Mouse (Mus musculus) forebrain, embryonic 16.5 days (tissue): ENCODE measurements at regions not wholly inside any gene's neighbourhood (a gene's known extent, or its start where the extent isn't known, plus 50 kb on each side); places are given as distances from the start of the nearest gene placed in this dataset.

Experiments
- ATAC-seq: fragments of 200-750 bp; cut with Nextera tagmentation; 2 replicates; pipeline ENCODE4 v1.8.0; 2017; ENCODE audit warnings: mild to moderate bottlenecking, moderate library complexity
- H3K27ac ChIP-seq: fragments of 300-500 bp; sonication (generic); 2 replicates; pipeline ENCODE4 v1.5.1; 2014; ENCODE audit warnings: low read length, control low read depth
- H3K27me3 ChIP-seq: fragments of 300-500 bp; sonication (generic); replicated peaks from 2 replicates; pipeline ENCODE4 v1.6.1; 2014; ENCODE audit warnings: low read length; ENCODE audit not compliant: control insufficient read depth, insufficient read depth
- H3K36me3 ChIP-seq: fragments of 300-500 bp; sonication (generic); 2 replicates; pipeline ENCODE4 v1.6.1; 2014; ENCODE audit not compliant: control insufficient read depth, insufficient read depth
- H3K4me1 ChIP-seq: fragments of 300-500 bp; sonication (generic); replicated peaks from 2 replicates; pipeline ENCODE4 v1.6.1; 2014; ENCODE audit warnings: low read length; ENCODE audit not compliant: control insufficient read depth, insufficient read depth
- H3K4me2 ChIP-seq: fragments of 300-500 bp; sonication (generic); 2 replicates; pipeline ENCODE4 v1.6.1; 2014; ENCODE audit warnings: mild to moderate bottlenecking, low read length, control low read depth
- H3K4me3 ChIP-seq: fragments of 300-500 bp; sonication (generic); replicated peaks from 2 replicates; pipeline ENCODE4 v1.5.1; 2014; ENCODE audit warnings: mild to moderate bottlenecking, low read length, control low read depth
- H3K9ac ChIP-seq: fragments of 300-500 bp; sonication (generic); replicated peaks from 2 replicates; pipeline ENCODE4 v1.6.1; 2014; ENCODE audit warnings: low read depth, low read length, control low read depth
- H3K9me3 ChIP-seq: fragments of 300-500 bp; sonication (generic); 2 replicates; pipeline ENCODE4 v1.6.1; 2016; ENCODE audit warnings: low read length; ENCODE audit not compliant: control insufficient read depth
- WGBS: fragments of 180-500 bp; shearing (Covaris S2); extraction: QIAGEN DNeasy Blood & Tissue Kit; methylation state at CpG from one replicate; pipeline ENCODE4 v1.1.7; 2014; 5-methylcytosine and 5-hydroxymethylcytosine counted together

- no peak overlapping the region for H3K4me2 ChIP-seq
- H3K4me1 ChIP-seq = no peaks in the 10 kb centered on the region
- H3K27ac ChIP-seq = no peak overlapping the region
- ATAC-seq = no peak
- no peaks in the 10 kb centered on the region for H3K27me3 ChIP-seq
- no peaks in the 10 kb centered on the region for H3K9me3 ChIP-seq
- WGBS = 44% methylated on average over 16 of the region's 16 CpGs
- no peak overlapping the region for H3K4me3 ChIP-seq
- no peaks in the 10 kb centered on the region for H3K36me3 ChIP-seq
- H3K9ac ChIP-seq = no peak overlapping the region
Observed at GRCm38 (mm10) chr3:131893061-131893804, 191.9 kb upstream of the Dkk2 start.

GRCm38 (mm10) chr3:131895057-131895456 is 190.0 kb upstream of the Dkk2 start:
- no peak overlapping the region for H3K4me2 ChIP-seq
- WGBS = 73% methylated on average over 1 of the region's 1 CpGs
- no peaks in the 10 kb centered on the region for H3K9me3 ChIP-seq
- ATAC-seq = no peak
- no peaks in the 10 kb centered on the region for H3K27me3 ChIP-seq
- H3K27ac ChIP-seq = no peak overlapping the region
- H3K36me3 ChIP-seq = no peaks in the 10 kb centered on the region
- H3K4me3 ChIP-seq = no peak overlapping the region
- no peak overlapping the region for H3K9ac ChIP-seq
- H3K4me1 ChIP-seq = no peaks in the 10 kb centered on the region

- H3K9me3 ChIP-seq = no peaks in the 10 kb centered on the region
- no peak for ATAC-seq
- WGBS = 93% methylated on average over 6 of the region's 6 CpGs
- no peak overlapping the region for H3K4me3 ChIP-seq
- H3K4me2 ChIP-seq = no peak overlapping the region
- no peak overlapping the region for H3K9ac ChIP-seq
- no peaks in the 10 kb centered on the region for H3K27me3 ChIP-seq
- H3K36me3 ChIP-seq = no peaks in the 10 kb centered on the region
- no peak overlapping the region for H3K27ac ChIP-seq
- no peaks in the 10 kb centered on the region for H3K4me1 ChIP-seq
Observed at GRCm38 (mm10) chr3:131913534-131913933, 171.6 kb upstream of the Dkk2 start.

- WGBS = 80% methylated on average over 3 of the region's 3 CpGs
- H3K4me1 ChIP-seq = no peaks in the 10 kb centered on the region
- H3K4me2 ChIP-seq = no peak overlapping the region
Observed at GRCm38 (mm10) chr3:131914372-131914771, 170.7 kb upstream of the Dkk2 start.

GRCm38 (mm10) chr3:131914997-131915396 is 170.1 kb upstream of the Dkk2 start:
- no peak overlapping the region for H3K4me2 ChIP-seq
- H3K27me3 ChIP-seq = no peaks in the 10 kb centered on the region
- H3K36me3 ChIP-seq = no peaks in the 10 kb centered on the region
- H3K9me3 ChIP-seq = no peaks in the 10 kb centered on the region
- WGBS = 77% methylated on average over 7 of the region's 7 CpGs
- H3K4me1 ChIP-seq = no peaks in the 10 kb centered on the region
- H3K4me3 ChIP-seq = no peak overlapping the region
- no peak for ATAC-seq
- H3K9ac ChIP-seq = no peak overlapping the region
- no peak overlapping the region for H3K27ac ChIP-seq

More at GRCm38 (mm10) chr3:131914372-131914771, 170.7 kb upstream of the Dkk2 start:
- Histone ChIP-seq H3K9me3 (no peaks in the 10 kb centered on the region), H3K36me3 (no peaks in the 10 kb centered on the region), H3K27me3 (no peaks in the 10 kb centered on the region), H3K9ac (no peak overlapping the region), H3K27ac (no peak overlapping the region), H3K4me3 (no peak overlapping the region)
- ATAC-seq = no peak

- Histone ChIP-seq H3K9ac (no peak overlapping the region), H3K36me3 (no peaks in the 10 kb centered on the region), H3K9me3 (no peaks in the 10 kb centered on the region), H3K27me3 (no peaks in the 10 kb centered on the region), H3K4me3 (no peak overlapping the region), H3K27ac (no peak overlapping the region), H3K4me2 (no peak overlapping the region), H3K4me1 (no peaks in the 10 kb centered on the region; the same call in 1 of the 2 replicates)
- 69% methylated on average over 13 of the region's 13 CpGs for WGBS
- peak; percentile 49 for ATAC-seq
Observed at GRCm38 (mm10) chr3:131917734-131918534, 167.2 kb upstream of the Dkk2 start.

GRCm38 (mm10) chr3:131919476-131919875 is 165.6 kb upstream of the Dkk2 start:
- Histone ChIP-seq H3K9me3 (no peaks in the 10 kb centered on the region), H3K9ac (no peak overlapping the region), H3K4me2 (0 out of 2 replicates have a peak overlapping the region, but pooled peaks have one; percentile 13), H3K27me3 (no peaks in the 10 kb centered on the region), H3K4me1 (no peaks in the 10 kb centered on the region; the same call in 1 of the 2 replicates), H3K27ac (no peak overlapping the region), H3K36me3 (no peaks in the 10 kb centered on the region), H3K4me3 (no peak overlapping the region)
- ATAC-seq = peak; percentile 75
- 68% methylated on average over 12 of the region's 12 CpGs for WGBS

- WGBS = 93% methylated on average over 6 of the region's 6 CpGs
- Histone ChIP-seq H3K4me3 (no peak overlapping the region), H3K4me1 (no peaks in the 10 kb centered on the region; the same call in 1 of the 2 replicates), H3K9ac (no peak overlapping the region), H3K27ac (no peak overlapping the region), H3K27me3 (no peaks in the 10 kb centered on the region), H3K4me2 (no peak overlapping the region), H3K9me3 (no peaks in the 10 kb centered on the region), H3K36me3 (no peaks in the 10 kb centered on the region)
- no peak for ATAC-seq
Observed at GRCm38 (mm10) chr3:131921161-131921560, 163.9 kb upstream of the Dkk2 start.

- Histone ChIP-seq H3K4me3 (no peak overlapping the region), H3K4me1 (no peaks in the 10 kb centered on the region; the same call in 1 of the 2 replicates), H3K4me2 (no peak overlapping the region), H3K9me3 (no peaks in the 10 kb centered on the region), H3K27ac (no peak overlapping the region), H3K36me3 (no peaks in the 10 kb centered on the region), H3K27me3 (no peaks in the 10 kb centered on the region), H3K9ac (no peak overlapping the region)
- 38% methylated on average over 1 of the region's 1 CpGs for WGBS
- peak; percentile 83 for ATAC-seq
Observed at GRCm38 (mm10) chr3:131922733-131923132, 162.4 kb upstream of the Dkk2 start.
